Mouse (Mus musculus): ENCODE results near the gene Mlh3.

GRCm38 (mm10) chr12:85208687-85209199 lies 61.7 kb downstream of the Mlh3 start:
- TF ChIP-seq POLR2A (IDR thresholded peaks at IDR 0.05; ENCODE audit: low read depth, low read length) (no peak), CTCF (IDR thresholded peaks at IDR 0.05; ENCODE audit: extremely low read depth, insufficient read length, insufficient replicate concordance, low read depth, low read length) (no peak)

Data from small intestine, adult 2 months (tissue).